Mouse (Mus musculus) liver, embryonic 12.5 days (tissue): ENCODE measurements around the gene Btbd2. TPM values are rescaled to one million over a fixed set of nuclear protein-coding genes. Genes with fewer than 3 reads are reported as not detected.
A peak's percentile ranks its signal among the peaks of the same experiment; 100 is the strongest.

ENCODE experiments used
- ATAC-seq: fragments of 200-750 bp; cut with Nextera tagmentation; 2 replicates; pipeline ENCODE4 v1.8.0; 2017; ENCODE audit warnings: moderate number of reproducible peaks, mild to moderate bottlenecking, moderate library complexity
- H3K27ac ChIP-seq: fragments of 300-500 bp; sonication (generic); 2 replicates; pipeline ENCODE4 v1.5.1; 2016; ENCODE audit warnings: mild to moderate bottlenecking
- H3K27me3 ChIP-seq: fragments of 300-500 bp; sonication (generic); replicated peaks from 2 replicates; pipeline ENCODE4 v1.6.1; 2016; ENCODE audit warnings: mild to moderate bottlenecking, moderate library complexity
- H3K36me3 ChIP-seq: fragments of 300-500 bp; sonication (generic); 2 replicates; pipeline ENCODE4 v1.6.1; 2016; ENCODE audit warnings: mild to moderate bottlenecking, moderate library complexity
- H3K4me1 ChIP-seq: fragments of 300-500 bp; sonication (generic); 2 replicates; pipeline ENCODE4 v1.6.1; 2016
- H3K4me2 ChIP-seq: fragments of 300-500 bp; sonication (generic); 2 replicates; pipeline ENCODE4 v1.6.1; 2016; ENCODE audit warnings: mild to moderate bottlenecking, moderate library complexity
- H3K4me3 ChIP-seq: fragments of 300-500 bp; sonication (generic); 2 replicates; pipeline ENCODE4 v1.5.1; 2016; ENCODE audit warnings: mild to moderate bottlenecking, moderate library complexity
- H3K9ac ChIP-seq: fragments of 300-500 bp; sonication (generic); 2 replicates; pipeline ENCODE4 v1.6.1; 2016; ENCODE audit warnings: mild to moderate bottlenecking, moderate library complexity
- H3K9me3 ChIP-seq: fragments of 300-500 bp; sonication (generic); replicated peaks from 2 replicates; pipeline ENCODE4 v1.6.1; 2016; ENCODE audit warnings: mild to moderate bottlenecking, moderate library complexity
- WGBS: fragments of 180-500 bp; shearing (Covaris S2); methylation state at CpG from one replicate; pipeline ENCODE4 v1.1.7; 2016; ENCODE audit not compliant: insufficient replicate concordance; 5-methylcytosine and 5-hydroxymethylcytosine counted together
- polyA plus RNA-seq: library from polyadenylated mRNA; unstranded; fragments of >200 nt; fragmentation: Nextera tagmentation; extraction: Ambion mirVana; gene quantifications from 2 replicates; pipeline ENCODE4 v1.2.1, GENCODE M21; 2016

Gene Btbd2
- polyA plus RNA-seq, 1 experiment from 2014 or later: 27.3 TPM

DNA sequence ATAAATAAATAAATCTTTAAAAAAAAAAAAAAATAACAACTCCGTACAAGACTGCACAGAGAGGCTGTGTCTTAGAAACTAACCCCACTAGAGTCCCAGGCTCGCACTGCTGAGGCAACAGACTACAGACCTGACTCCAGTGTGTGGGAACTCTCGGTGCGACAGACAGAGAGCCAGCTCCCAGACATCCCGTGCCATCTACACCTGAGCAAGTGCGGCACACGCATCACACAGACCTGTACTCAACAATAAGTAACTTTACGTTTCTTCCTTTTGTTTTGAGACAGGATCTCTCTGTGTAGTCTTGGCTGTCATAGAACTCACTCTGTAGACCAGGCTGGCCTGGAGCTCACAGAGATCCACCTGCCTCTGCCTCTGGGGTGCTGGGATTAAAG, 40.5 kb upstream of the Btbd2 start:
- no peaks in the 10 kb centered on the region for H3K9me3 ChIP-seq
- peaks cover 34% of the 10 kb centered on the region for H3K36me3 ChIP-seq
- peaks cover 91% of the 10 kb centered on the region for H3K4me1 ChIP-seq
- H3K27me3 ChIP-seq: no peaks in the 10 kb centered on the region
- 63% methylated on average over 8 of the region's 8 CpGs for WGBS
- peak overlapping the region; percentile 44 for H3K4me3 ChIP-seq
- peak overlapping the region; percentile 69 for H3K9ac ChIP-seq
- peak overlapping the region; percentile 97 for H3K27ac ChIP-seq
- ATAC-seq: no peak
- H3K4me2 ChIP-seq: peak overlapping the region; percentile 96

GRCm38 (mm10) chr10:80696502-80697392, 39.9 kb upstream of the Btbd2 start:
- Histone ChIP-seq H3K9ac (peak overlapping the region; percentile 44), H3K4me2 (peak overlapping the region; percentile 96), H3K9me3 (no peaks in the 10 kb centered on the region), H3K4me3 (no peak overlapping the region), H3K4me1 (peaks cover 98% of the 10 kb centered on the region), H3K27ac (peak overlapping the region; percentile 97), H3K36me3 (peaks cover 39% of the 10 kb centered on the region), H3K27me3 (no peaks in the 10 kb centered on the region)
- 38% methylated on average over 12 of the region's 12 CpGs for WGBS
- ATAC-seq: no peak

DNA sequence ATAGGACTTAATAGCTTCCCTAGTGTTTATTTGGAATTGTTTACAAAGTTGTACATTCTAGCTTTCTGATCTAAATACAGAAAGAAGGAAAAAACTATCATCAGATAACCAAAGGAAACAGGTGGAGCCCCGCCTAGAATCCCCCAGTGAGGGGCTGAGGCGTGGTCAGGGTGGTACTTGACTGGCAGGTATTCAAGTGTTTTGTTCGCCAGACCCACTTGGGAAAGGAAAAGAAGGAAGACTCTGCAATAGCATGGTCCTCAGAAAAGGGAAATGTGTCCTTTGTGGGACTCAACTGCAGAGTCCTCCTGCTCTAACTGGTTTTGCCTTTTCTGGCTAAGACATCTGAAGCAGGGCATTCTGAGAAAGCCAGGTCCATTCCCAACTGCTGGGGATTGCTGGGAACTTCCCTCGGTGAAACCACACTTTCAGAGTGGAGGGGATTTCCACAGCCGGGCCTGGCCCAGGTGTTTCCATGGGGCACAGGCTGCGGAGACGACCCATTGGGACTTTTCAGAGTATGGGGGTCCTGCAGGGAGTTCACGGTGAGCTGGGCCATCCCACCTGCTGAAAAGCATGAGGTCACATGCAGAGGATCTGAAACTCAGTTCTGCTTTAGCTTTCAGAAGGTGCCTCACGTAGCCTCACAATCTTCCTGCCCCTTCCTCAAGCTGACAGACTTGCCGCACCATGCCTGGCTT, 39.1 kb upstream of the Btbd2 start:
- ATAC-seq: no peak
- 37% methylated on average over 10 of the region's 10 CpGs for WGBS
- peaks cover 97% of the 10 kb centered on the region for H3K4me1 ChIP-seq
- H3K9me3 ChIP-seq: no peaks in the 10 kb centered on the region
- H3K4me3 ChIP-seq: no peak overlapping the region
- peak overlapping the region; percentile 96 for H3K4me2 ChIP-seq
- H3K27ac ChIP-seq: peak overlapping the region; percentile 78
- H3K9ac ChIP-seq: peak overlapping the region; percentile 44
- H3K27me3 ChIP-seq: no peaks in the 10 kb centered on the region
- H3K36me3 ChIP-seq: peaks cover 47% of the 10 kb centered on the region

DNA sequence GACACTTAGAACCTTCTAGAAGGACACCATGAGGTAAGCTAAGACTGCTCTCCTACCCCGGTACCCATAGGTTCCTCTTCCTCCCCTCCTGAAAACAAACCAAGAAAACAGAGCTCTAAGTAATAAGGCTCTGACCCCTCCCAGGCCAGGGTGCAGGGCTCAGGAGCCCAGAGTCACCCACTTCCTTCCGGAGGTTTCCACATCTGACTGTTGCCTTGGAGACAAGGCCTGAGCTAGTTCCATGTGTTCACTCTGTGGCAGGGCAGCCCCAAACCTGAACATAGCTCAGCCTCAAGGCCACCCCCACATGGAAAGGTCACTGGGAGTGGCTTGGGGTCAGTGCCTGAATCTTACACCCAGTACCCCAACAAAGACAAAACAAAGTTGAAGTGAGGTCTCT, 38.3 kb upstream of the Btbd2 start:
- Histone ChIP-seq H3K9ac (peak overlapping the region; percentile 44), H3K4me2 (peak overlapping the region; percentile 96), H3K27ac (peak overlapping the region; percentile 78), H3K4me1 (peaks cover 89% of the 10 kb centered on the region), H3K36me3 (peaks cover 55% of the 10 kb centered on the region), H3K4me3 (no peak overlapping the region; the same call in 1 of the 2 replicates), H3K9me3 (no peaks in the 10 kb centered on the region), H3K27me3 (no peaks in the 10 kb centered on the region)
- ATAC-seq: peak; percentile 17
- 12% methylated on average over 2 of the region's 2 CpGs for WGBS

GRCm38 (mm10) chr10:80694159-80694938, 37.5 kb upstream of the Btbd2 start:
- H3K9ac ChIP-seq: peak overlapping the region; percentile 44
- no peak for ATAC-seq
- H3K36me3 ChIP-seq: peaks cover 58% of the 10 kb centered on the region
- H3K27me3 ChIP-seq: no peaks in the 10 kb centered on the region
- peaks cover 81% of the 10 kb centered on the region for H3K4me1 ChIP-seq
- no peaks in the 10 kb centered on the region for H3K9me3 ChIP-seq
- 81% methylated on average over 13 of the region's 13 CpGs for WGBS
- H3K4me3 ChIP-seq: no peak overlapping the region; the same call in 1 of the 2 replicates
- H3K27ac ChIP-seq: peak overlapping the region; percentile 78
- peak overlapping the region; percentile 96 for H3K4me2 ChIP-seq

- Histone ChIP-seq H3K36me3 (peaks cover 58% of the 10 kb centered on the region), H3K4me2 (no peak overlapping the region)
- WGBS: 85% methylated on average over 12 of the region's 12 CpGs
Observed at GRCm38 (mm10) chr10:80693401-80694045, 36.7 kb upstream of the Btbd2 start.

GRCm38 (mm10) chr10:80692249-80693165, 35.6 kb upstream of the Btbd2 start:
- WGBS: 55% methylated on average over 14 of the region's 14 CpGs
- H3K9me3 ChIP-seq: no peaks in the 10 kb centered on the region
- H3K36me3 ChIP-seq: peaks cover 62% of the 10 kb centered on the region
- peaks cover 66% of the 10 kb centered on the region for H3K4me1 ChIP-seq
- no peak for ATAC-seq
- H3K4me2 ChIP-seq: peak overlapping the region; percentile 4; the same call in 1 of the 2 replicates
- H3K27ac ChIP-seq: peak overlapping the region; percentile 78
- peak overlapping the region; percentile 29; the same call in 1 of the 2 replicates for H3K9ac ChIP-seq
- no peak overlapping the region for H3K4me3 ChIP-seq
- H3K27me3 ChIP-seq: no peaks in the 10 kb centered on the region

More at GRCm38 (mm10) chr10:80693401-80694045, 36.7 kb upstream of the Btbd2 start:
- no peaks in the 10 kb centered on the region for H3K9me3 ChIP-seq
- peak overlapping the region; percentile 44; the same call in 1 of the 2 replicates for H3K9ac ChIP-seq
- no peak overlapping the region for H3K4me3 ChIP-seq
- peak overlapping the region; percentile 78 for H3K27ac ChIP-seq
- H3K4me1 ChIP-seq: peaks cover 73% of the 10 kb centered on the region
- ATAC-seq: no peak
- no peaks in the 10 kb centered on the region for H3K27me3 ChIP-seq

DNA sequence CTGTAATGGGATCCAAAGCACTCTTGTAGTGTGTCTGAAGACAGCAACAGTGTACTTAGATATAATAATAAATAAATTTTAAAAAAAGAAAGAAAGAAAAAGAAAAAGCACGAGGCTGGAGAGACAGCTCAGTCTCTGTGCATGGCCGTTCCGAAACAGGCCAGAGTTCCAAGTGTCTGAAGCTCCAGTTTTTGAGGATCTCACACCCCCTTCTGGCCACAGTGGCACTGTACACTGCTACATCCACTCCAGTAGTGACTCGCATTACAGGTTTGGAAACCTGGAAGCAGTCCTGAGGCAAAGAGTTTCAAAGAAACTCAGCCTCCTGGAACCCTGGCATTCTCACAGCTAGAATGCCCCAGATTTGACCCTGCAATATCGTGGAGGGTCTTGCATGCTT, 31.0 kb upstream of the Btbd2 start:
- peak; percentile 36; the same call in 1 of the 2 replicates for ATAC-seq
- Histone ChIP-seq H3K4me3 (no peak overlapping the region), H3K27ac (0 out of 2 replicates have a peak overlapping the region, but pooled peaks have one; percentile 37), H3K9me3 (no peaks in the 10 kb centered on the region), H3K9ac (no peak overlapping the region), H3K36me3 (peaks cover 86% of the 10 kb centered on the region), H3K27me3 (no peaks in the 10 kb centered on the region), H3K4me2 (no peak overlapping the region), H3K4me1 (peaks cover 59% of the 10 kb centered on the region)
- WGBS: 51% methylated on average over 5 of the region's 5 CpGs

DNA sequence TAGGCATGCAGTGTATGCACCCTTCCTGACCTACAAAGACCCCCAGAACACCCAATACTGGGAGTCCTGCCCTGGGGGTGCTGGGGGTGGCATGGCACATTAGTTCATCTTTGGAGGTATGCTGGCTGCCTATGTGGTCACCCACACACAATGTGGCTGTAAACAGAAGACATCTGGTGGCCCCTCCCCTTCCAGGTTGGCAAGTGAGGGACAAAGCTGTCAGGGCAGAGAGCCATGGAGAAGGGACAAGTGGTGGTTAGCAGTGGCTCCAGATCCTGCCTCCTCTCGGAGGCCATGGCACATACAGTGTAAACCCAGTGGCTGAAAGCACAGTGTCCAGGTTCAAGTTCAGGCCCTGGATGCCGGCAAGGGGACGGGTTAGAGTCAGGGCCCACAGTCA, 29.7 kb upstream of the Btbd2 start:
- Histone ChIP-seq H3K9ac (peak overlapping the region; percentile 1; the same call in 1 of the 2 replicates), H3K9me3 (no peaks in the 10 kb centered on the region), H3K27ac (peak overlapping the region; percentile 98), H3K27me3 (no peaks in the 10 kb centered on the region), H3K36me3 (peaks cover 81% of the 10 kb centered on the region), H3K4me2 (no peak overlapping the region), H3K4me3 (no peak overlapping the region), H3K4me1 (peaks cover 47% of the 10 kb centered on the region)
- WGBS: 76% methylated on average over 3 of the region's 3 CpGs
- ATAC-seq: no peak

DNA sequence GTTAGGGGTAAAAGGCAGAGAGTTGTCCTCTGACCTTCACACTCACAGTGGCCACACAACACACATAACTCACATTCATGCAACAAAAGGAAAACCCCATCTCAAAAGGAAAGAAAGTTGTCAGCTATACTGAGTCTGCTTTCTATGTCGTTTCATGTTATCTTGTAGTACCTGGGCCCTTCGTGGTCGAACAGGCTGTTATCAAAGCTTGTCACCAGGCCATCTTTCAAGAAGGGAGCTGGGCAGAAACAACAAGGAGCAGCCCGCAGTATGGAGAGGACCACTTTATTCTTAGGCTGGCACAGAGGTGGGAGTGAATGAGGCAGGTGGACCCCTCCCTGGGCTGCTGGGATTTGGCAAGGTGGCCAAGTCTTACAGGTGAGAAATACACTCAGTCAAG, 28.1 kb upstream of the Btbd2 start:
- peaks cover 65% of the 10 kb centered on the region for H3K36me3 ChIP-seq
- peak overlapping the region; percentile 98 for H3K27ac ChIP-seq
- H3K9ac ChIP-seq: peak overlapping the region; percentile 73
- 26% methylated on average over 4 of the region's 4 CpGs for WGBS
- no peaks in the 10 kb centered on the region for H3K27me3 ChIP-seq
- H3K4me3 ChIP-seq: peak overlapping the region; percentile 25
- H3K9me3 ChIP-seq: no peaks in the 10 kb centered on the region
- peaks cover 48% of the 10 kb centered on the region for H3K4me1 ChIP-seq
- ATAC-seq: peak; percentile 85
- H3K4me2 ChIP-seq: peak overlapping the region; percentile 67
